Mouse (Mus musculus): ENCODE results near the gene Hsd17b10. TPM values are rescaled to one million over a fixed set of nuclear protein-coding genes. Genes with fewer than 3 reads are reported as not detected.

Hsd17b10 gene
- 213 and 250 TPM in 2 replicates for total RNA-seq (2021)
- long read RNA-seq, experiment 1, transcript Hsd17b10-204 (5 exons, 1,001 nt): minor isoform, 7 of 245 reads
- long read RNA-seq, experiment 1, transcript Hsd17b10-201 (6 exons, 962 nt): major isoform, 229 of 245 reads
- long read RNA-seq, experiment 1, partial matches to known transcripts: 1 of 245 reads
- long read RNA-seq, experiment 1, other reads (novel, unspliced or antisense): 5 of 245 reads
- long read RNA-seq, experiment 2, transcript Hsd17b10-201 (6 exons, 962 nt): major isoform, 196 of 213 reads
- long read RNA-seq, experiment 2, transcript Hsd17b10-204 (5 exons, 1,001 nt): minor isoform, 9 of 213 reads
- long read RNA-seq, experiment 2, partial matches to known transcripts: 1 of 213 reads
- long read RNA-seq, experiment 2, other reads (novel, unspliced or antisense): 5 of 213 reads

- DNase-seq: peak; percentile 94
These were observed at the start of gene Hsd17b10 for GRCm38 (mm10) chrX:152001737-152002710. Gene Hsd17b10 (plus strand): TSS chrX:152001845.

- DNase-seq: no peak
These were observed 2.5 kb upstream of the Hsd17b10 start for GRCm38 (mm10) chrX:151999006-151999710.

GRCm38 (mm10) chrX:152001182-152001684 lies 412 bp upstream of the Hsd17b10 start:
- DNase-seq: no peak

GRCm38 (mm10) chrX:152002865-152003264 lies 1.2 kb downstream of the Hsd17b10 start:
- no peak for DNase-seq

- DNase-seq: no peak
These were observed 6.2 kb downstream of the Hsd17b10 start for GRCm38 (mm10) chrX:152007863-152008262.

GRCm38 (mm10) chrX:152015752-152016150 lies 14.1 kb downstream of the Hsd17b10 start:
- no peak for DNase-seq

DNA sequence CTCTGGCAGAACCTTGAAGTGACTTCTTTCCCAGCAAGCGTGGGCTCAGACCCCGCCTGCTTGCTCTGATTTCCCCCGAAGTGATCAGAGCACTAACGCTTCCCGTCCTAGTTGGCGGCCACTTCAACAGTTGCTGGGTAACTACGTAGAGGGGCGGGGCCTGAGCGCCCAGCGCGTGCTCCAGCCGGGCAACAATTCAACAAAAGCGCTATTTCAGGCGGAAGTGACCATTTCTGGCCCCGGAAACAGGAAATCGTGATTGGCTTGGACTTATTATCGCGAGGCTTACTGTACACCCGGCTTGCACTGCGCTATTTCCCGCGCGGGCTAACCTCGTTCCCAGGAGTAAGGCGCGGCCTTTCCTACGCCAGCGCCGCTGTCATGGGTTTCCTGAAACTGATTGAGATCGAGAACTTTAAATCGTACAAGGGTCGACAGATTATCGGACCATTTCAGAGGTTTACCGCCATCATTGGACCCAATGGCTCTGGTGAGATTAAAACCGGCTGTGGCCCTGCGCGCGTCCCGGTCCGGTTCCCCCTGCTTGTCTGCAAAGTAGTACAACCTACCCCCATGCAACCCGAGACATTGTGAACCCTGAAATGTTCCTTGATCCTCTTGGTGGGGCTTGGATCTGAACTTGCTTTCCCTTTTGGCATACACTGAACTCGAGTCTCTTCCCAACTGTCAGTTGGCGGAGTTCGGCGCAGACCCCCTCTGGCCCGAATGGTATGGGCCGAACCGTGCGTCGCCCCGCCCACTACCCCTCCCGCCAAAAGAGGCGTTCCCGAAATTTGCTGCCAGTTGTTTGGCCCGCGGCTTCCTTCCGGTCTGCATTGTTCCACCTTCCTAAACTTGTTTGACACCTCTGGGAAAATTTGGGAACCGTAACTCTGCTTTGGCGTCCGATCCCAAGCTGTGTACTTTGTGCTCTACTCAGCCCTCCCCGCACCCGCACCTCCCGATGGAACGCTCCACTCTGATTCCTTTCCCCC lies 14.8 kb downstream of the Hsd17b10 start, which contains the start of the genes Ribc1 and Smc1a:
Gene Ribc1 (minus strand): TSS at position 145 of the 995 bp plus-strand sequence.
Gene Smc1a (plus strand): TSS at position 278 of the 995 bp plus-strand sequence.
- peak; percentile 92 for DNase-seq

DNA sequence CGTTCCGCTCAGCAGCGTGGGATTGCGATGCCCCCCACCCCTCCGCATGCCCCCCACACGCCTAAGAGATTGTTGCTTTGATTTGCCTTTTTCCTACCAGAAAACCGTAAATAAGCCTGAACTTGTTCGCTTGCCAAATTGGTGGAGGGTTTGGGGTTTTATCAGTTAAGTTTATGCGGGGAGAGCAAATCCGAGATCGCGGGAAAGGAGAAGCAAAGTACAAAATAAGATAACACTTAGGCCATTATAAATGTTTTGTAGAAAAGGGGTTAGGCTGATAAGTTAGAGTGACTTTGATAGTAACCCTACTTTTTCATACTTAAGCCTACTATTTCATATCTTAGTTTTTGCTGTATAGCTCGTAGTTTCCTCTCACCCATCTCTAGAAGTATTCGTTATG lies 15.5 kb downstream of the Hsd17b10 start:
- no peak for DNase-seq

DNA sequence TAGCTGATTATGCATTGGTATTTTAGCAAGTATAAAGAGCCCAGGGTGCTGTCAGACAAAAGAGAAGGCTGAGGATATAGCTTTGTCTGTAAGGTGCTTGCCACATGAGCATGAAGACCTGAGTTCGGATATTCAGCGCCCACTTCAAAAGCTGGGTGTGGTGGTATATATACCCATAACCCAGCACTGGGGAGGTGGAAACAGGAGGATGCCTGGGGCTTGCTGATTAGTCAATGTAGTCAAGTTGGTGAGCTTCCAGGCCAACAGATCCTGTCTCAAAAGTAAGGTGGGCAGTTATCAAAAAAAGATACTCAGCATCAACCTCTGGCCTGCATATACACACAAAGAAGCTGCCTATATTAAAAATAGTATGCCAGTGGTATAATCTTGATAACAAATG lies 17.6 kb downstream of the Hsd17b10 start:
- DNase-seq: no peak

GRCm38 (mm10) chrX:152039865-152040264 lies 38.2 kb downstream of the Hsd17b10 start:
- DNase-seq: no peak

- no peak for DNase-seq
These were observed 45.6 kb downstream of the Hsd17b10 start for GRCm38 (mm10) chrX:152047230-152047629.

DNA sequence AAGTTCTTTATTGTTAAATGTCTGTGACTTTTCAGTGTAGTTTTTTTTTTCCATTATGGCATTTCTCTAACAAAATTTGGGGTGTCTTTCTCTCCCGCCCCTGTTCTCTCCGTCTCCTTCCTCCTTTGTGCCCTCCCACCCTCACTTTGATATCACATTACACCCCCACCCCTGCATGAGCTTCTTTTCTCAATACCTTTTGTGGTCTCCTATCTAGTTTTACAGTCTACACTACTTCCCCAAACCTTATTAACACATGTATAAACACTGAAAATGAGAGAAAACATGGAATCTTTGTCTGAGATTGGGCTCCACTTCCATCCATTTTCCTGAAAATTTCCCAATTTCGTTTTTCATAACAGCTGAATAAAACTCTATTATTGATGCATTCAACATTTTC lies 50.9 kb downstream of the Hsd17b10 start:
- DNase-seq: no peak

Other genes with a start within 250 kb of the Hsd17b10 start
- gene Huwe1, start 201.0 kb upstream of the Hsd17b10 start, total RNA-seq (2021): 193 and 209 TPM in 2 replicates
- gene Ribc1, start 14.4 kb downstream of the Hsd17b10 start, total RNA-seq (2021): 1.5 and 2.1 TPM in 2 replicates
- gene Smc1a, start 14.6 kb downstream of the Hsd17b10 start, total RNA-seq (2021): 74.2 and 82.7 TPM in 2 replicates
- 26.5 and 27.9 TPM in 2 replicates for gene Iqsec2, start 142.4 kb downstream of the Hsd17b10 start, total RNA-seq (2021)
- gene Kdm5c, start 231.2 kb downstream of the Hsd17b10 start, total RNA-seq (2021): 61.0 and 64.9 TPM in 2 replicates

Data from adrenal gland, postnatal 14 days (tissue).